In genomic region chrX:20228102-20228501, GRCm38 (mm10) we compare ENCODE assay signal across 27 mouse cellular contexts.
"Had no signal": no experiment of that assay in that cellular context is flagged by ENCODE, and none has a peak within 500 bp of the region (broad histone marks: within the 10 kb centered on the region; RNA-seq: fewer than 3 reads in every experiment).

No protein-coding gene starts in this region.

- DNase-seq: cerebellum, adult 9-11 months; cerebellum, postnatal 10 days; cerebellum, postnatal 14 days; cerebellum, postnatal 25 days; cerebellum, postnatal 36 days; embryo, embryonic 11 days; forebrain, postnatal 0 days; gastrocnemius, adult 2 months; gastrocnemius, postnatal 10 days; gastrocnemius, postnatal 14 days; gastrocnemius, postnatal 25 days; gastrocnemius, postnatal 36 days; heart, adult 11 months; heart, adult 18-20 months; heart, adult 2 months had no signal

- H3K36me3 ChIP-seq: embryonic facial prominence, embryonic 10.5 days; embryonic facial prominence, embryonic 12.5 days; embryonic facial prominence, embryonic 13.5 days; embryonic facial prominence, embryonic 15.5 days; forebrain, embryonic 10.5 days; forebrain, embryonic 12.5 days; forebrain, embryonic 15.5 days; heart, embryonic 10.5 days had no signal

- H3K9ac ChIP-seq: embryonic facial prominence, embryonic 12.5 days; embryonic facial prominence, embryonic 13.5 days; embryonic facial prominence, embryonic 15.5 days; forebrain, embryonic 12.5 days; forebrain, embryonic 13.5 days; forebrain, embryonic 15.5 days; forebrain, postnatal 0 days had no signal

- H3K4me1 ChIP-seq: embryonic facial prominence, embryonic 10.5 days; embryonic facial prominence, embryonic 12.5 days; embryonic facial prominence, embryonic 13.5 days; embryonic facial prominence, embryonic 15.5 days; forebrain, embryonic 10.5 days; forebrain, embryonic 12.5 days; forebrain, embryonic 13.5 days; forebrain, embryonic 15.5 days; heart, embryonic 10.5 days had no signal

- H3K9me3 ChIP-seq: embryonic facial prominence, embryonic 10.5 days; embryonic facial prominence, embryonic 12.5 days; embryonic facial prominence, embryonic 13.5 days; embryonic facial prominence, embryonic 15.5 days; forebrain, embryonic 10.5 days; forebrain, embryonic 12.5 days; forebrain, embryonic 13.5 days; forebrain, embryonic 15.5 days; heart, embryonic 10.5 days had no signal

- H3K27me3 ChIP-seq: embryonic facial prominence, embryonic 12.5 days; embryonic facial prominence, embryonic 13.5 days; embryonic facial prominence, embryonic 15.5 days; forebrain, embryonic 12.5 days; forebrain, embryonic 13.5 days; forebrain, embryonic 15.5 days had no signal

- ATAC-seq: forebrain, embryonic 13.5 days; forebrain, embryonic 14.5 days; forebrain, embryonic 15.5 days; forebrain, embryonic 16.5 days; forebrain, postnatal 0 days had no signal

- H3K27ac ChIP-seq: embryonic facial prominence, embryonic 10.5 days; embryonic facial prominence, embryonic 12.5 days; embryonic facial prominence, embryonic 13.5 days; embryonic facial prominence, embryonic 15.5 days; forebrain, embryonic 10.5 days; forebrain, embryonic 12.5 days; forebrain, embryonic 13.5 days; forebrain, embryonic 15.5 days; gastrocnemius, adult 2 months; heart, adult 2 months; heart, embryonic 10.5 days had no signal

- H3K4me2 ChIP-seq: embryonic facial prominence, embryonic 12.5 days; embryonic facial prominence, embryonic 13.5 days; embryonic facial prominence, embryonic 15.5 days; forebrain, embryonic 12.5 days; forebrain, embryonic 13.5 days; forebrain, embryonic 15.5 days had no signal

- H3K4me3 ChIP-seq: embryonic facial prominence, embryonic 10.5 days; embryonic facial prominence, embryonic 12.5 days; embryonic facial prominence, embryonic 13.5 days; embryonic facial prominence, embryonic 15.5 days; erythroblast, embryonic 14.5 days; forebrain, embryonic 10.5 days; forebrain, embryonic 12.5 days; forebrain, embryonic 13.5 days; forebrain, embryonic 15.5 days; gastrocnemius, adult 2 months; heart, adult 2 months; heart, embryonic 10.5 days had no signal
